Mouse (Mus musculus) hematopoietic stem cell, adult 5-6 weeks (primary cell): Measurements from ENCODE around the gene Cers4. TPM values are rescaled to one million over a fixed set of nuclear protein-coding genes. Genes with fewer than 3 reads are reported as not detected.

Source experiments
- ATAC-seq, 2 experiments: fragments of 125-278 bp in 1 of 2; replicated peaks in 1 of 2; 2 replicates each; pipeline ENCODE4 v1.8.0; 2016 to 2017; ENCODE audit warnings: inconsistent platforms in 2 of 2, mild to moderate bottlenecking in 2 of 2, moderate number of reproducible peaks in 2 of 2, low read depth in 1 of 2, moderate TSS enrichment in 1 of 2; ENCODE audit not compliant: low FRiP score in 2 of 2, poor library complexity in 2 of 2, severe bottlenecking in 2 of 2, insufficient read depth in 1 of 2, low TSS enrichment in 1 of 2
- total RNA-seq: library from RNA; stranded (forward); fragments of 172-1452, 232-1000 nt; gene quantifications from 2 replicates; pipeline ENCODE4 v1.2.3, GENCODE M21; 2017

The Cers4 gene
- 13.3 and 18.8 TPM in 2 replicates for total RNA-seq

DNA sequence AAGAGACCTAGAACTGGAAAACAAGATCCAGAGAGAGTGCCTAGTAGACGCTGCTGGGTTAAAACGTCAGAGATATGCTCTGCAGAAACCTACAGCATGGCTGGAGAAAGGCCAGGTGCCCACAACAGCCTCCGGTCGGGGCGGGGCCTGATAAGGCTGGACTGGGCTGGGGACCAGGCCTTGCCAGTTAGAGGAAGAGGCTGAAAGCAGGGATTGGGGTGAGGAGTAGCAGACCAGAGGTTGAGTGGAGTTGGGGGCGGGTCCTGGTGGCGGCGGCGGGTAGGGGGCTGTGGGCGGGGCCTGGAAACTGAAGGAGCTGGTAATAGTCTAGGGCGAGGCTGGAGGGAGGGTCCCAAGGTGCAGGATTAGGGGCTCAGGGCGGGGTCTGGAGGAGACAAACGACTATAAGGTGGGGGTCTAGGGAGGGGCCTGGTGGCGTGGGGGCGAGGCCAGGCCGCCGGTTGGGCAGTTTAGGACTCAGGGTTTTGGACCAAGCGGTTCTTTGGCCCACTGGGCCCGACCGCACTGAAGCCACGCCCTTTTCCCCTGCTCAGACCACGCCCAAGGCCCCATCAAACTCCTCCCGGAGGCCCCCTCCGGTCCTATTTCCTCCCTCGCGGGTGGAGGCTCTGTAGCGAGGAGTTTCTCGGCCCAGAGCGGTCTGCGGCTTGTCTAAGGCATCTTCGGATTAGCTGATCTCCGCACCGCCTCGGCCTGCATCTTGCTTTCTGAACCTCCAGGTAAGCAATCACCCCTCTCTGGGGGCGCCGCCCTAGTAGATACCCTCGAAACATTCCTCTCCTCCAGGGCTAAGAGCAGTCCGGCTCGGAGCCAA is at the start of gene Cers4:
Gene Cers4 (plus strand): TSS at position 176 of the 835 bp plus-strand sequence.
- peak; percentile 83 to 88 for ATAC-seq

DNA sequence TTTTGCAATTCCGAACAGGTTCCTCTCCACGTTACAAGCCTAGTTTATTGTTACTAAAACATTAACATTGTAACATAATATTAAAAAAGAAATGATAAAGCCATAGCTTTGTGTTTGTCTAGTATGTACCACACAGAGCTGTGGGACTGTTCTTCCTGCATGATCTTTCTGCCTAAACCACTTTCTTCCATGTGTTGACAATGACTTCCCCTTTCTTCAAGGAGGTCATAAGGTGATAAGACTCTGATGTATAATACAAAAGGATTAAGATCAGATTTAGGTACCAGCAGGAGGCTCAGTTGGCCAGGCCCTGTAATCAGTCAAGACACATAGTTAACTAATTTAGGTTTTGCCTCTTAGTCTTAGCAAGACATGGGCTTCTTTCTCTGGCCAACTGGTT is 34.7 kb upstream of the Cers4 start:
- peak; percentile 48 to 65; a peak in 2 of 4 replicates for ATAC-seq

DNA sequence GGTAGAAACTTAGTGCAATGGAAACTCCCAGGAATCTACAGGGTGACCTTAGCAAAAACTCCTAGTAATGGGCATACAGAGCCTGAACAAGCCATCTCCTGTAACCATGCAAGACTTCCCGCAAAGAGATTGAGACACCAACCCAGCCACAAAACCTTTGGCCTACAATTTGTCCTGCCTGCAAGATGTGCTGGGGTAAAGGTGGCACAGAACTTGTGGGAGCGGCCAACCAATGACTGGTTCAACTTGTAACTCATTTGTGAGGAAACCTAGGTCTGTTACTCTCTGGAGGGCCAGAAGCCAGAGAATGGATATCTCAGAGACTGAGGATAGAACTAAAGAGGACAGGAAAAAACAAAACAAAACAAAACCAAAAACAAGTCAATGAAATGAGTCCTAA is 29.8 kb upstream of the Cers4 start:
- no peak for ATAC-seq

DNA sequence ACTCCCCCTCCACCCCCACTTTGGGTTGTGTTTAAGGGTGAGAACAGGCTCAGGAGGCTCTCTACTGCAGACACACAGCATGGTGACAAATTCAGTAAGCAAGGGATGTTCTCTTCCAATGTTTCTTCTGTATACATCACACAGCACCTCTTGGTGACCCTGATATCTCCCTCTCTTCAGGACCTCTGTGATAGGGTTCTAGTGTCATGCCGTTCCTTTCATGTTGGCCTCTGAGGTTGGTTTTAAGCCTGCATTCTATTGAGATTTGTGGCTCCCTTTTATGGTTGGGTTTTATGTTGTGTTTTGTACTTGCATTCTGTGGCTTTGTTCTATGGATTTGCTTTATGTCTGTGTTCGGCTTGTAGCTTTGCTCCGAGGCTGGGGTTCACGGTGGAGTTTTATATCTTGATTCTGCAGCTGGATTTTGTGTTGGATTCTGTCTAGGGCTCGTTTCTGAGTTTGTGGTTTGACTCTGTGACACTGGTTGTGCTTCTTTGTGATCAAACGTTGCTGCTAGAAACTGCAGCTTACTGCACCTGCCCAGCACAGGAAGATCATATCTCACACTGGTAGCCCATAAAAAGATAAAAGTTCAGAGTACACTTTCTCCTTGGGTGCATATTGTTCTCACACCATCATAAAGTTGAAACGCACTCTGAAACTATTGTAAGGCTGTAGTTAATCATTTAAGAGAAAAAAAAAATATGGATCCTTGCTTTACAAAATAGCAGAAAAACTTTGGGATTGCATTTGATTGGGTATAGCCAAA is 18.2 kb upstream of the Cers4 start:
- no peak for ATAC-seq

DNA sequence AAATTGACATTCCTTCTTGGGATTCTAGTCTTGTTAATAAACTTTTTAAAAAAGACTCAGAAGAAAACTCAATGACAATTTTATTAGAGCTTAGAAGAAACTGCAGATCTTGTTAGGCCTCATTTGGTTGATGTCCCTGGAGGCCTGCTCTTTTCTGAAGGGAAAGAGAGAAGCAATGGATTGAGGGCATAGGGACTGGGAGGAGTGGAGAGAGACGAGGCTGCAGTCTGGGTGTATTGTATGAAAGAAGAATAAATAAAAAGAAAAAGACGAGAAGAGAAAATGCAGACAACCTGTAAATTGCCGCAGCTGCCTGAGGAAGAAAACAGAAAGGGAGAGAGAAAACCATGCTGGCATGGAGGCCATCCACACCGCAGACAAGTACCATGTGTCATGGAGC is 11.7 kb upstream of the Cers4 start:
- no peak for ATAC-seq

DNA sequence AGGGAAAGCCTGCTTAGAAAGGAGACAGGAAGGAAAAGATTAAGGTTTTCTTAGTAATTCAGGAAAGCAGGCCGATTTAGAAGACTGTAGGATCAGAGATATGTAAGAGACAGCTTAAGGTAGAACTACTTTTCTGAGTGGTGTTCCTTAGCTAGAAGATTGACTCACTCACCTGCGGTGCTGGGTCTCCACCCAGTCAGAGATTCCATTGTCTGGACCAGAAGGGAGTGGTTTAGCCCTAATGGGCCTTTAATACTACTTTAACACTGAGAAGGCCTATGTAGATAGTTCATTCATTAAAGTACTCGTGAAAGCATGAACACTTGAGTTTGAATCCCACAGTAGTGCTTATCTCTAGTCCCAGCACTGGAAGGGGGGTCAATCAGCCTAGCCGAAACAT is 11.2 kb upstream of the Cers4 start:
- no peak for ATAC-seq

DNA sequence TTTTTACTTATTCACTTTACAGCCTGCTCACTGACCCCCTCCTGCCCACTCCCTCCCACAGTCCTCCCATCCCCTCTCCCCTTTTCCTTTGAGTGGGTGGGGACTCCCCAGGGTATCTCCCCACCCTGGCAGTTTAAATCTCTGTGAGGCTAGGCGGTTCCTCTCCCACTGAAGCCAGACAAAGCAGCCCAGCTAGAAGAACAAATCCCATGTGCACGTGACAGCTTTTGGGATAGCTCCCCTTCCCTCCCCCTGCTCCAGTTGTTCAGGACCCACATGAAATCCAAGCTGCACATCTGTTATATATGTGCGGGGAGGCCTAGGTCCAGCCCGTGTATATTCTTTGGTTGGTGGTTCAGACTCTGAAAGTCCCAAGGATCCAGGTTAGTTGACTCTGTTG is 10.3 kb upstream of the Cers4 start:
- no peak for ATAC-seq

DNA sequence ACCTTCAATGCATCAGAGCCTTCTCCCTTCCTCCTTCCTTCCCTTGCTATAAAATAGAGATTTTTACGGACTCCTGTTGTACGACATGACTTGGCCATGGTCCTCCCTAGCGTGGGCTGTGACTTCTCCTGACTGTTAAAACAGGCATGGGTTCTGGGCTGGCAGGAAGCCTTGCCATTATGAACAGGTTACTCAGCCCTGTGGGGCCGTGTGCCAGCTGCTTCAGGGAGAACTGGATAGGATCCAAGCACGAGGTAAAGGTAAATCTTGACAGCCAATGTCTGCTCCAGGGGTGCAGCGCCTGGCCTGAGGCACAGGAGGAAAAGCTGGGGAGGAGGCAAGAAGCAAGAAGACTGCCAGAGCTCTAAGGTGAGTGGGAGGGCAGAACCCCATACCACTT is 9.5 kb upstream of the Cers4 start:
- ATAC-seq, result no peak

DNA sequence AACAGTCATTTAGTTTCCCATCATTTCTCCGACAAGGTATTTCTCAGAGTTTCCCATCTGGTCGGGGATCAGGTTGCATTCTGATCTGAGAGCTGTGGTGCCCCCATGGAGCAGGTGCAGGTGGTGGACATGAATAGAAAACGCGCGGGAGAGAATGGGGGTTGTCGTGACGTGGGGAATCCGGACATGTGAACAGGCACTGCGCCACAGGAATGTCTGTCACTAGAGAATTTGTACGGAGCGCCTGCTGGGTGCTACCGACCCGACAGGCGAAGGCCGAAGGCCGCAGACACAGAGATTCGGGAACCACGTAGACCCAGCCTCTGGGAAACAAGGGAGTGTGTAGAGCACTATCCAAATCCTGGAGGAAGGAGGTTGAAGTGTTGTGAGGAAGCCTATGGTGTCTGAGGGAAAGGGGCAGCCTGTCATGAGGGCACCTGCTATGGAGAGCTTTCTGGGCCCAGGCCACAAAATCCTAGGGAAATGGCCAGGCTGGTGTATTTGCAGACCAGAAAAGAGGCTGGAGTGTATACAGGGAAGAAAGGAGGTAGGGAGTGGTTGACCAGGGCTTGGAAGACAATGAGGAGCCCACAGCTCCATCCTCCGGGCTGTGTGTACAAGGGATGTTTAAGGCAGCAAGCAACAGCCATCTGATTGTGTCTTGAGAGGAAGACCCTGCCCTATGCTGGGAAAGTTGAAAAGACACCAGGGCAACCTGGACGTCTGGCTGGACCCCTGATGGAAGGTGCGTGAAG is 1.0 kb downstream of the Cers4 start:
- peak; percentile 38 to 45 for ATAC-seq

DNA sequence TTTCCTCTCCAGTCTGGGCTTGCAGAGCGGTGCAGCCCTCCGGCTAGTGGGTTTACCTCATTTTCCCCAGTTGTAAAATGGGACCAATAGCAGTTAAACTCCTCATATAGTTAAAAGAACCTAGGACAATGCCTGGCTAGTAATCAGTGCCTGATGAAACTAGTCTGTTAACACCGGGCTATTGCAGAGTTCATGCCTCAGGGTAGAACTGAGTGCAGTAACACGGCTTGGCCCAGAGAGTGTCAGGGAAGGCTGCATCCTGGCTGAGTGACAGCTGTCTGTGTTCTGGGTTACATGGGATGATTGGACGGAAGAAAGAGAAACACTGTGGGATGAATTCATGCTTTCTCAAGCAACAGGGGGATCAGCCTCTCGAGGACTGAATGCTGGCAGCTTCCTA is 3.1 kb downstream of the Cers4 start:
- no peak for ATAC-seq

DNA sequence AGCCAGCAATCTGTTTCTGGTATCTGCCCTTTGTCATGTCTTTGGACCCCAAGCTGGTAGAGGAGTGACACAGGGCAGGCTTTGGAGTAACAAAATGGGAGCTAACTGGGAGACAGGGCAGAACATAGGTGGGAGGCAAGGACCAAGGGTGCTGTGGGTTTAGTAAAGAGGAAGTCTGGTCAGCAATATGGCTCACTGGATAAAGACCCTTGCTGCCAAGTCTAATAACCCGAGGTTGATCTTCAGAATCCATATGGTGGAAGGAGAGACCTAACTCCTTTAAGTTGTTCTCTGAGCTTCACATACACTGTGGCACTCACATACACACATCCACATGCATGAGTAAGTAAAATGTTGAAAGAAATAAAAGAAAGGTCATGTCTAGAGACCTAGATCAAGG is 4.8 kb downstream of the Cers4 start:
- no peak for ATAC-seq

DNA sequence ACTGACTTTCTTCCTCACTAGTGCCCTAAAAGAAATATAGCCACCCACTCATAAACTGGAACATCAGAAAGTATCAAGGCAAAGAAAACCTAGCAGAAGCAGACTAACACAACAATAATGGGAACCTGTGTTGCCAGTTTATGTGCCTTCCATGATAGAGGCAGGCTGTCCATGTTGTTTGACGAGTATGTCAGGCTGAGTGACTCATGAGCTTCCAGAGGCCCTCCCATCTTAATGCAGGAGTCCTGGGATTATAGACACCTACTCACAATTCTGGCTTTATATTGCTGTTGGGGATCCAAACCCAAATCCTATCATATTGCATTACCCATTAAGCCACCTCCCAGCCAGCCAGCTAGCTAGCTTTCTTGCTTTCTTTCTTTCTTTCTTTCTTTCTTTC is 12.5 kb downstream of the Cers4 start:
- no peak for ATAC-seq

DNA sequence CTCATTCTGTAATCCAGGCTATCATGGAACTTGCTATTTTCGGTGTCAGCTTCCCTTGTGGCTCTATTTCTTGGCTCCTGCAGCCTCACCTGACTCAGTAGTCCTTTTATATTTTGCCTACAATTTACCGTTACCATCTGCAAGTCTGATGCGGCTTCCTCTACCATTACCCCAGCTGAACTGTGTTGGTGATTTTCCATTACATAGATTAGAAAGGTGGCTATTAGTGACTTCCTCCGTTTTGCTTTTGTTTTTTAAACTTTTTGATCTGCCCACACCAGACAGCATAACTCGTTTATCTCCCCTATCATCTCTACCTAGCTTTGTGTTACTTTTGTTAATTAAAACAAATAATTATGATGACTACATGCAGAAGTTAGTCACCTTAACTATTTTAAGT is 14.7 kb downstream of the Cers4 start:
- ATAC-seq, result no peak

DNA sequence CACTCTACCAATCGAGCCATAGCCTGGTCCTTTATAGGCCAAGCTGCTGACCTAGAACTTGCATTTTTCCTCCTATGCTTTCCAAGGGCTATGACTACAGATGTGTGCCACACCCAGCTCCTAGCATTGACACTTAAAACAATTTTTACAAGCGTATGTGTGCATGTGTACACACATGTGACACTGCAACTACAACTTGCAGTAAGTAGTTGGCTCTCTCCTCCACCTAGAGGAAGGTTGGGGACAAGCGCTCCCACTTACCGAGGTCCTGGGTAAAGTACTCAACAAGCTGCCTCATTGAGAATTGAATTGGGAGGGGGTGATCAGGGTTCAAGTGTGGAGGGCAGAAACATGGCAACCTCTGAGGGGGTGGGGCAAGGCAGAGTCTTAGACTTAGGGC is 18.0 kb downstream of the Cers4 start:
- no peak for ATAC-seq

DNA sequence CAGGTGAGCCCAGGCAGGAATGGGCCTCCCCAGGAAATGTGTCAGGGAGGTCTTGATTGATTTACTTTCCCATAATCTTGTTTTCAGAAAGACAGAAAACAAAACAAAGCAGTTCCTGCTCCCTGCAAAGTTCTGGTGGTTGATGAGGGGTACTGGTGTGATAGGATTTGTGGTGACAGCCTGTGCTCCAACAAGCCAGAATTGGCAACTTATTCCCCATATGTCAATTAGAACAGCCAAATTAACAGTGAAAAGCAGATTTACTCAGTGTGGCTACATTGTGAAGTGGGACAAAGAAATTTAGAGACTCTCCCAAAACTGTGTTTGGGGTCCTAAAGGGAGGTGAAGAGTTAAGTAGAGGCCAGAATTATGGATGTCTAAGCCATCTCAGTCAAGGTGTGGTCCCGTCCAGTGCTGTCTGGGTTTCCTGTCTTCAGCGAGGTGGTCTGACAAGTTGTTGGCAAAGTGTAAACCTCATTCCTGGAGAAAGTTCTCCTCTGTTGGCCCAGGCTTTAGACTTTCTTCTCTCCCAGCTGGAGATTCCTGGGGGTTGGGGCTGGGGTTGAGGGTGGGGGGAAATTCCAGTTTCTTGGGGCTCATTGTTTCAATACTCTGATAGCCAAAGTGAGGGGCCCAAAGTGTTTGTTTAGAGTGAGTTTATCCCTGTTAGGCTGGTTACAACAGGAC is 18.7 kb downstream of the Cers4 start:
- ATAC-seq, result no peak

DNA sequence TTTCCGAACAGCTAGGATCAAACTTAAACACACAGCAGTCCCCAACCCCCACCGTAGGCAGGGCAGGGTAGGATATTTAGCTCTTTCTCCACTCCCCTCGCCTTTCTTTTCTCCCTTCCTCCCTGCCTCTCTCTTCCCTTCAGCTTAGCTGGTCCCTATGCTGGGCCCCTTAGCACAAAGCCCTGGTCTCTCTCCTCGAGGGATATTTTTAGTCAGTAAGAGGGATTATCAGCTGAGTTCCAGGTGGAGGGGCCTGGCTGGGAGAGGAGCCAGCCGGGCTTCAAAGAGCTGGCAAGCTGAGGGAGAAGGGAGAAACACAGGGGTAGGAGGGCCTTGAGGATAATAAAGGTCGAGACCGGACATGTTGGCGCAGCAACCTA is 19.3 kb downstream of the Cers4 start:
- ATAC-seq, result no peak

DNA sequence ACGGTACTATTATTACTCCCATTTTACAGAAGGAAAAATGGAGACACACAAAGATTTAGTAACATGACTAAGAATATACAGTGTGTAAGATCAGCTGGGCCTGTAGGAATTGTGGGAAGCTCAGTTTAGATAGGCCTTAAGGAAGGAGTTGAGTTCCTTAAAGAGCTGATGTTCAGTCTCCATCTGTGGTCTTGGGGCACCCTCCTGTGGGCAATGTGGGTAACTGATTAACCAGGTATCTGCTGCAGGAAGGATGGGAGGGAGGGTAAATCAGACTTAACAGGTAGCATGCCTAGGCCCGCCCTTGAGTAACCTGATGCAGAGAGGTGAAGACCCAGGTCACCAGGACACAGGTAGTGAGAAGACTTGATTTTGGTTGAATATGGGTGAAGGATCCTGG is 23.3 kb downstream of the Cers4 start:
- peak; percentile 57 to 77; a peak in 2 of 4 replicates for ATAC-seq
